Mouse (Mus musculus): ENCODE results near the gene Srd5a1.
"Not testable (repeated sequence)": the region's sequence is repeated elsewhere in the genome, so short reads cannot be mapped to it uniquely, and the experiment has no call there.

Gene Srd5a1

DNA sequence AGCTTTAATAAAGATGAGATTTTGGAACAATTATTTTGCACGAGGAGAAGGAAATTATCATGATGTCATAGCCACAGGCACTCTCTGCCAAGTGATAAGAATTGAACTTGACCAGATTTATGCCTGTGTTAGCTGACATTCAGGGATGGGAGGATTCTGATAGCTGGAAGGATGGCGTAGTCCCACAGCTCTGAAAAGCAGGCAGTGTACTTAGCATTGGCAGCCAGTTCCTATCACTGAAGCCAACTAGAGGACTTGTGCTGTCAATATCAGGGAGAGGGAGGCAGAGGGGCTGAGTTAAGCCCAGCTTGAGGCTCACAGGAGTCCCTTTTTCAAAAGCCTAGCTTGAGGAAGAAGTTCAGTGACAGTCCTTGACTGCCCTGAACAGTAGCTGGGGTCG lies 13.3 kb upstream of the Srd5a1 start:
- no peak for DNase-seq (ENCODE audit: low read depth, low spot score)

- no peak for DNase-seq (ENCODE audit: low read depth, low spot score)
Measured at GRCm38 (mm10) chr13:69623843-69624242, 12.6 kb upstream of the Srd5a1 start.

DNA sequence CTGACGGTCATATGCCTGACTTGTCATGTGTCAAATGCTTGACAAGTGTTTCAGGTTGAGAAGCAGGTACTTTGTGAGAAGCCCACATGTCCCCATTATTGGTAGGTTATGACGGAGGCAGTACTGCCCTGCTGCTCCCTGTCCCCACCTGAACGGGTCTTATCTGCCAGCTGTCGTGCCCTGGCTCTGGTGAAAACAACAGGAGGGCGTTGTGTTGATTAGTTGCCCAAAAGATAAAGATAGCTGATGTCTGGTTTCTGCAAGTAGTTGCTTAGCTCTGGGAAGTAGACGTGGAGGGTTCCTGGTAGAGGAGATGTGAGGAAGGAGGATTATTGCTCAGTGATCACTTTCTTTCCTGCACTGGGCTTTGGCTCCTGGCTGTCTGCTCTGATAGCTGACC lies 5.5 kb upstream of the Srd5a1 start:
- DNase-seq (ENCODE audit: low read depth, low spot score) = no peak

DNA sequence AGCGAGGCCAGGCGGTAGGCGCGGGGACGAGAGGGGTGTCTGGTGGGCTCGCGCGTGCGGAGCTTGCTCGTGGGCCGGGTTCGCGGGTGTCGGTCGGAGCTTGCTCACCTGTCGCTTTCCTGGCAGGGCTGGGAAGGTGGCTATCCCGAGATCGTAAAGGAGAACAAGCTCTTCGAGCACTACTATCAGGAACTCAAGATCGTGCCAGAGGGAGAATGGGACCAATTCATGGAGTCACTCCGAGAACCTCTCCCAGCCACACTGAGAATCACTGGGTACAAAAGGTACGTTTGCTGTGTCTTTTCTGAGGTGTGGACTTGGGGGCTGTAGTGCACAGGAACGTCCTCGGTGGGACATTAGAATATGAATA lies 918 bp upstream of the Srd5a1 start:
- DNase-seq (ENCODE audit: low read depth, low spot score) = no peak

GRCm38 (mm10) chr13:69610751-69611397 lies 368 bp downstream of the Srd5a1 start:
- no peak for DNase-seq (ENCODE audit: low read depth, low spot score)

DNA sequence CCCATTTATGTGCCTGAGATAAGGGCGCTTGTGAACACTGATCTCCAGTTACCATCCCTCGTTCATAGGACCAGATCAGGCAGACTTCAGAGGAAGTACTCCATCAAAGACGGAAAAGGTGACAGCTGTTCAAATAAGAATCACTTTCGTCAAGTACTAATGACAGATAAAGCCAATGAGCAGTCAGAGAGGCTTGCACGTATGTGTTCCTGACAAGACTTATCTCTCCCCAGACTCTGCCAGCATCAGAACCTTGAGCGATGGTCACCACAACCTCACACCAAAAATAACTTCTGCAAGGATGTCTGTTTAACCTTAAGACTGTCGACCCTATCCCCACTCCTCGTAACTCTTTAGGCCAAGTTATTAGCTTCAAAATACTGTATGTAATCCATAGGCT lies 2.5 kb downstream of the Srd5a1 start:
- no peak for DNase-seq (ENCODE audit: low read depth, low spot score)

DNA sequence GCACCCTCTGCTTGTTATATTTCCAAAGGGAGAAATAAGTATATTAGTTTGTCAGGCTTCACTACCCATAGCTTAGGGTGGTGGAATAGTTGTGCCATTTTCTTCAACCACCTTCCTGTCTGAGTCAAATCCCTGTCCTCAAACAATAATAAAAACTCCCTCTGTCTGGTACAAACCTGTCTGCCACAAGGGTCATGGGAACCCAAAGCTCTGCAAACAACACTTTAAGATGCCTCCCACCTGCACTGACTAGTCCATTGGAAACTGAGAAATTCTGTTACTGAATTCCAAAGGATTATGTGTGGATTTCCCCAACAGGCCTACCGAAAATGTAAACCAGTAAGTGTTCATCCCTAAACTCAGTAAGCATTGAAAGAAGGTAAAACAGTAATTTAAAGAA lies 6.6 kb downstream of the Srd5a1 start:
- DNase-seq (ENCODE audit: low read depth, low spot score) = no peak

DNA sequence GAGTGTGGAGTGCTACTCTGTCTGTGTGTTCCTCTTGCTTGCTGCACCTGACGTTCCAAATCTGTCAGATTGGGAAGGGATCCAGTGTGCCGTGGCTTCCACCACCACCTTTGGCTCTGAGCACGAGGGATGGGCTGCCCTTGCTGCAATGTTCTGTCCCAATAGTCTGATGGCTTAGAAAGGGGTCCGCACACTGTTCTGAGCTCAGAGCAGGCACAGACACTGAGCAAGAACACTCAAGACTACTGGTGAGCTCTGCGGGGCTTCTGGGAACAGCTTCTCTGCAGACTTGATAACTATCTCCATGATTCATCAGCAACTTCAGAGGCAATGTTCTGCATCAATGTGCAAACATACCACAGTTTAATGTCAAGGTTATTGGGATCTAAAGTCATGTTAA lies 9.9 kb downstream of the Srd5a1 start:
- no peak for DNase-seq (ENCODE audit: low read depth, low spot score)

DNA sequence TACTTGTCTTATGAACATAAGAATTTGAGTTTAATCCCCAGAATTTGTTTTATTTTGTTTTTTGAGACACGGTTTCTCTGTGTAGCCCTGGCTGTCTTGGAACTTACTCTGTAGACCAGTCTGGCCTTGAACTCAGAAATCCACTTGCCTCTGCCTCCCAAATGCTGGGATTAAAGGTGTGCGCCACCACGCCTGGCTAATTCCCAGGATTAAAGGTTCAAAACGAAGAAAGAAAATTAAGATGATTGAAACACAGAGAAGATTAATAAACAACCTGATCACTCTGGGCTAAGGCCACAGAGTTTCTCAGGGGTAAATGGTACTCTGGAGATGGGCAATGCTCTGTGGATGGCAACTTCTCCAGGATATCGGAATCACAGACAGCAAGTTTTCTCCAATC lies 10.4 kb downstream of the Srd5a1 start:
- DNase-seq (ENCODE audit: low read depth, low spot score) = not testable (repeated sequence)

- DNase-seq (ENCODE audit: low read depth, low spot score) = no peak
Measured at GRCm38 (mm10) chr13:69598867-69599266, 12.4 kb downstream of the Srd5a1 start.

GRCm38 (mm10) chr13:69596515-69596914 lies 14.7 kb downstream of the Srd5a1 start:
- DNase-seq (ENCODE audit: low read depth, low spot score) = no peak

- DNase-seq (ENCODE audit: low read depth, low spot score) = no peak
Measured at GRCm38 (mm10) chr13:69595911-69596310, 15.3 kb downstream of the Srd5a1 start.

GRCm38 (mm10) chr13:69594577-69595256 lies 16.5 kb downstream of the Srd5a1 start:
- no peak for DNase-seq (ENCODE audit: low read depth, low spot score)

- DNase-seq (ENCODE audit: low read depth, low spot score) = no peak
Measured at GRCm38 (mm10) chr13:69593453-69593852, 17.8 kb downstream of the Srd5a1 start.

- no peak for DNase-seq (ENCODE audit: low read depth, low spot score)
Measured at GRCm38 (mm10) chr13:69592226-69592625, 19.0 kb downstream of the Srd5a1 start.

DNA sequence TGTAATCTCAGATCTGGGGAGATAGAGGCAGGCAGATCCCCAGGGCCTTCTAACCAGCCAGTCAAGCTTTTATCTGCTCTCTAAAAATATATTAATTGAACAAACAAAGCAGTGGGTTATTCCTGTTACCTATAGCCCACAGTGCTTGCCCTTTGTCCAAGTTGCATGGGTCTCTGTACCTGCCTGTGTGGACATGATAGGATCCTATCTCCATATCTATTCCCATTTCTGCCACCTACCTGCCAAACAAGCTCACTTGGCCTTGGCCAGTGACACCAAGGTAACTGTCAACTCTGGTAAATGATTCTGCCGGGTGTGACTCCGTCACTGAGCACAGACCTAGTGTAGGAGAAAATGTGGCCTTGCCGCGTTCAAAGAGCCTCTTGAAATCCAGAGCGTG lies 19.9 kb downstream of the Srd5a1 start:
- DNase-seq (ENCODE audit: low read depth, low spot score) = no peak

DNA sequence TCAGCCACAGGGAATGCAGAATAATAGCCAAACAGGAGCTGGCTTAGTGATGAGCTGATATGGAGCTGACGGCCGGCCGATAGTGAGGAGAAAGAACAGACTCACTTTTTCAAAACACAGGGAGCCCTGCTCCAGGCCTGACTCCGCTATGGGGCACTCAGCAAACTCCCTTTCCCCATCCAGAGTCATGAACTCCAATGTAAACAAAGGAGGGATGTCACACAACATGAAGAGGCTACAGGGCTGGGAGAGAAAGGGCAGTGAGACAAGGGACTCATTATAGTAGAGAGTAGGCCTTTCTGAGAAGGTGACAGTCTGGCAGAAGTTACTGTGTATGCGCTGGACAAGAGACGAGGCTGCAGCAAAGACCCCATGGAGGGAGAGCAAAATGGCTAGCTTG lies 23.0 kb downstream of the Srd5a1 start:
- DNase-seq (ENCODE audit: low read depth, low spot score) = no peak

- DNase-seq (ENCODE audit: low read depth, low spot score) = no peak
Measured at GRCm38 (mm10) chr13:69587849-69588248, 23.4 kb downstream of the Srd5a1 start.

DNA sequence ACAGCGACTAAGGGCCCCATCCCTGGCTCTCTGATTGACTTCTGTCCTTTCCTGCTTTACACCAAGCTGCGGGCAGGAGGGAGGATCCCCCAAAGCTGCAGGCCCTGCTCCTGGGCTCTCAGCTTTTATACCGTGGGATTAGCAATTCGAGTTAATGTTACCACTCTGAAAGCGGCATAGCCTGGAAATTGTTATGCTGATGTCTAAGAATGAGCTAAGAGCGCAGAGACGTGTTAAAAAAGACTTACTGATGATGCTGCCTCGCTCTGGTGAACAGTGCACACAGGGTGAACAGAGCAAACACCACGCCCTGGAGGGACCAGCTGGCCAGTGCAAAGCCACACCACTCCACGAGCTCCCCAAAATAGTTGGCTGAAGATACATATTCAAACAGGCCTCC lies 24.9 kb downstream of the Srd5a1 start:
- no peak for DNase-seq (ENCODE audit: low read depth, low spot score)

GRCm38 (mm10) chr13:69585828-69586227 lies 25.4 kb downstream of the Srd5a1 start:
- no peak for DNase-seq (ENCODE audit: low read depth, low spot score)

DNA sequence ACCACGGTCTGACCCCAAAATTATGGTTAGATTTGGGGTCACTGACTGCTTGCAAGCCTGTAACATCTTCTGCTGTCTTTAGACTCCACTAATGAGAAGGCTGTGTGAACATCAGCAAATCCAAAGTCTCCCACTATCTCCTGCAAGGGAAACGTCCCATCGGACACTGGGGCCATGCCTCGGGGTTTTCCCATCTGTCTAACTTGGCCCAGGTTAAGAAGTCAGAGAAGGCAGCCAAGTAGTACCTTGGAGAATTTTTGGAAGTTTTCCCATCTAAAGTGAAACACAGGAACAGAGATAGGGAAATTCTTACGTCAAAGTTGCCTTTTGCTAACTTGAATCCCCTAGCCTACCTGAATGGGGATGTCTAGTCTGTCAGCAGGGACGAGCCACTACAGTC lies 27.7 kb downstream of the Srd5a1 start:
- DNase-seq (ENCODE audit: low read depth, low spot score) = no peak

DNA sequence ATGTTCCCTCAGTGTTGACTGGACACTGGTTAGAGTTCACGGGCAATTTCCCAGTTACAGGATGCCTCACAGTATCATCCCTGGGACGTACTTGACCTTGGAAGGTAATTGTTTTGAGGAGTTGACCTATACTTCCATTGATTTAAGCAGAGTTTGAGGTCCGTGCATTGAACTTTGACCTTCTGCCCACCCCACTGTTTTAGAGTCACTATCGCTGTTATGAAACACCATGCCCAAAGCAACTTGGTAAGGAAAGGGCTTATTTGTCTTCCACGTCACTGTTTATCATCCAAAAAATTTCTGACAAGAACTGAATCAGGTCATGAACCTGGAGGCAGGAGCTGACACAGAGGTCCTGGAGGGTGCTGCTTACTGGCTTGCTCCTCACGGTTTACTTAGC lies 28.8 kb downstream of the Srd5a1 start:
- DNase-seq (ENCODE audit: low read depth, low spot score) = no peak

DNA sequence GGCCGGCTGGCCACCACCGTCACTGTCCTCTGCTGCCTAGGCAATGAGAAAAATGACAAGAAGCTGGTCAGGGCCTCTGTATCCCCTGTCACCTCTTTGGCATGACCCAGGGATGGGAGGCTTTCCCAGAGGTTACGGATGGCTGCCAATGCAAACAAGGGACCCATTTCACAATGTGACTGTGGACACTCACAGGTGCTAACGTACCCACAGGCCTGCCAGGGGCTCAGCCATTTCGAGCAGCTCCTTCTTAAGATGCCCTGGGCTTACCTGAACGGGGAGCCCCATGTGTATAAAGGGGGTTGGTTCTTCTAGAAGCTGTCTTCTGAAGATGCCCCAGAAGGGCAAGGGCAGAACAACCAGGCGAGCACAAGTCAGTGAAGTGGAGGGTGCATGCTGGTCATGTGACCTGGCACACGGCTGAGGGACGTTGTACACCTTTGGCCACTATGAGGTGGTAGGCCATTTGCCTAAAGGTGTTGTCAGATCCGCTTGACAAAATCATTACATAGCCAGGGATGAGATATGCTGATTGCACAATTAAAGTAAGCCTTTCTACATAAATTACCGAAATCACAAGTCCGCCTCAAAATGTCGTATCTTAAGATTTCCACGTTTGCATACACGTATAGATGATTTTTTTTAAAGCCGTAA lies 33.9 kb downstream of the Srd5a1 start:
- no peak for DNase-seq (ENCODE audit: low read depth, low spot score)
